In genomic region chr4:107628921-107629411, GRCm38 (mm10) we compare ENCODE assay signal across 15 mouse cellular contexts. TPM values are rescaled to one million over a fixed set of nuclear protein-coding genes. Genes with fewer than 3 reads are reported as not detected.
DNase-seq lines count a peak whose midpoint lies in the region; ATAC-seq and TF ChIP-seq lines count a peak whose summit lies in the region.
"Had no signal": no experiment of that assay in that cellular context is flagged by ENCODE, and none has a peak within 500 bp of the region (broad histone marks: within the 10 kb centered on the region; RNA-seq: fewer than 3 reads in every experiment).

No protein-coding gene starts in this region.

- peak; percentile 44 for DNase-seq in adrenal gland, adult 2 months
- DNase-seq in adrenal gland, adult 18-20 months (ENCODE audit: low spot score in 2 of 2) = no peak
- peak; percentile 17 for DNase-seq in lung, embryonic 14.5 days
- no peak for DNase-seq in lung, adult 2 months
- peak; percentile 49 for DNase-seq in kidney, postnatal 0 days (ENCODE audit: low spot score)
- no peak for DNase-seq in left cerebral cortex, adult 8-10 months (ENCODE audit: low spot score in 2 of 2)
- DNase-seq in forebrain, embryonic 11.5 days (ENCODE audit: low spot score) = no peak
- DNase-seq in left cerebral cortex, adult 2 months (ENCODE audit: extremely low spot score in 1 of 2, low spot score in 2 of 2) = no peak
- DNase-seq: gastrocnemius, postnatal 10 days; lung, adult 18-20 months had no signal

- no peak overlapping the region for H3K4me3 ChIP-seq in lung, embryonic 14.5 days (ENCODE audit: low read depth, low read length)
- no peak overlapping the region for H3K4me3 ChIP-seq in lung, adult 2 months (replicated peaks; ENCODE audit: extremely low read depth, low read depth, low read length)
- no peak overlapping the region for H3K4me3 ChIP-seq in kidney, postnatal 0 days (replicated peaks; ENCODE audit: low read depth, low read length)
- no peak overlapping the region for H3K4me3 ChIP-seq in forebrain, embryonic 11.5 days (ENCODE audit: low read depth, low read length)
- H3K4me3 ChIP-seq in left cerebral cortex, adult 2 months = no peak overlapping the region
- H3K4me3 ChIP-seq: hindbrain, embryonic 13.5 days had no signal

- H3K4me1 ChIP-seq in lung, embryonic 14.5 days (ENCODE audit: insufficient read depth) = no peaks in the 10 kb centered on the region
- no peaks in the 10 kb centered on the region for H3K4me1 ChIP-seq in lung, adult 2 months (ENCODE audit: control insufficient read depth, insufficient read depth, low read length)
- H3K4me1 ChIP-seq in kidney, postnatal 0 days (replicated peaks; ENCODE audit: insufficient read depth, low read length) = peaks cover 7% of the 10 kb centered on the region; the same call in 1 of the 2 replicates
- H3K4me1 ChIP-seq in forebrain, embryonic 11.5 days (replicated peaks; ENCODE audit: control insufficient read depth, insufficient read depth, low read length) = no peaks in the 10 kb centered on the region

- H3K27me3 ChIP-seq in lung, embryonic 14.5 days (ENCODE audit: insufficient read depth, low read length) = no peaks in the 10 kb centered on the region
- H3K27me3 ChIP-seq in kidney, postnatal 0 days (ENCODE audit: insufficient read depth, low read length) = 0 out of 2 replicates have a peak, but pooled peaks cover 2% of the 10 kb centered on the region
- no peaks in the 10 kb centered on the region for H3K27me3 ChIP-seq in forebrain, embryonic 11.5 days (ENCODE audit: control insufficient read depth, insufficient read depth, low read length)

- H3K27ac ChIP-seq in lung, embryonic 14.5 days (ENCODE audit: low read depth) = no peak overlapping the region
- H3K27ac ChIP-seq in kidney, postnatal 0 days = no peak overlapping the region
- H3K27ac ChIP-seq in forebrain, embryonic 11.5 days (ENCODE audit: low read depth, low read length) = no peak overlapping the region
- no peak overlapping the region for H3K27ac ChIP-seq in left cerebral cortex, adult 2 months
- H3K27ac ChIP-seq: hindbrain, embryonic 13.5 days had no signal

- intact Hi-C loops in left cerebral cortex, adult 2 months (cut with DNase I) = no loop called here

- no peak for ATAC-seq in lung, embryonic 14.5 days (ENCODE audit: insufficient read depth)
- no peak for ATAC-seq in kidney, postnatal 0 days (replicated peaks; ENCODE audit: low FRiP score, low read depth)
- no peak for ATAC-seq in forebrain, embryonic 11.5 days (replicated peaks; ENCODE audit: low FRiP score)
- ATAC-seq: forebrain, embryonic 14.5 days had no signal

- no peak for TF ChIP-seq POLR2A in lung, adult 2 months (IDR thresholded peaks at IDR 0.05; ENCODE audit: borderline replicate concordance, extremely low read depth, low read depth, low read length)

- no peak overlapping the region for H3K4me2 ChIP-seq in lung, embryonic 14.5 days
- H3K4me2 ChIP-seq in kidney, postnatal 0 days (ENCODE audit: low read length) = no peak overlapping the region; the same call in 1 of the 2 replicates
- no peak overlapping the region for H3K4me2 ChIP-seq in forebrain, embryonic 11.5 days (ENCODE audit: low read depth, low read length, severe bottlenecking)
- H3K4me2 ChIP-seq: hindbrain, embryonic 13.5 days had no signal

- 24% methylated on average over 17 of the region's 17 CpGs for WGBS in lung, embryonic 14.5 days
- 48% methylated on average over 17 of the region's 17 CpGs for WGBS in lung, adult 2 months
- WGBS in kidney, postnatal 0 days = 45% methylated on average over 17 of the region's 17 CpGs
- WGBS in forebrain, embryonic 11.5 days = 85% methylated on average over 17 of the region's 17 CpGs

- H3K36me3 ChIP-seq in lung, embryonic 14.5 days (ENCODE audit: insufficient read depth) = no peaks in the 10 kb centered on the region
- H3K36me3 ChIP-seq in kidney, postnatal 0 days (ENCODE audit: insufficient read depth, low read length) = no peaks in the 10 kb centered on the region
- H3K36me3 ChIP-seq in forebrain, embryonic 11.5 days (ENCODE audit: control insufficient read depth, insufficient read depth, low read length) = no peaks in the 10 kb centered on the region
- H3K36me3 ChIP-seq: hindbrain, embryonic 13.5 days had no signal

- no peaks in the 10 kb centered on the region for H3K9me3 ChIP-seq in lung, embryonic 14.5 days (ENCODE audit: low read depth, low read length)
- no peaks in the 10 kb centered on the region for H3K9me3 ChIP-seq in kidney, postnatal 0 days (replicated peaks; ENCODE audit: low read length)
- no peaks in the 10 kb centered on the region for H3K9me3 ChIP-seq in forebrain, embryonic 11.5 days (ENCODE audit: control insufficient read depth, low read length)
- H3K9me3 ChIP-seq: hindbrain, embryonic 13.5 days had no signal

- no peak overlapping the region for H3K9ac ChIP-seq in lung, embryonic 14.5 days
- H3K9ac ChIP-seq in kidney, postnatal 0 days (ENCODE audit: low read depth, low read length) = no peak overlapping the region
- H3K9ac ChIP-seq in forebrain, embryonic 11.5 days (ENCODE audit: low read length) = no peak overlapping the region
- H3K9ac ChIP-seq: hindbrain, embryonic 13.5 days had no signal

- TF ChIP-seq CTCF in lung, embryonic 14.5 days (IDR thresholded peaks at IDR 0.05; ENCODE audit: low read depth) = no peak
- no peak for TF ChIP-seq CTCF in lung, adult 2 months (IDR thresholded peaks at IDR 0.05; ENCODE audit: insufficient read depth, low read length)
- TF ChIP-seq CTCF in kidney, postnatal 0 days (IDR thresholded peaks at IDR 0.05; ENCODE audit: low read depth) = no peak
- TF ChIP-seq CTCF in left cerebral cortex, adult 2 months (IDR thresholded peaks at IDR 0.05) = no peak

RNA-seq across cellular contexts. Expression of gene Dmrtb1, which starts 55.1 kb away (rescaled TPM):
- not detected for total RNA-seq in adrenal gland, adult 2 months (2021)
- polyA plus RNA-seq in adrenal gland, adult 2 months (2012; rRNA removed) = not detected in 2 replicates
- total RNA-seq in adrenal gland, adult 18-20 months (2021) = not detected
- polyA plus RNA-seq in lung, embryonic 14.5 days (2014; fragmentation: Nextera tagmentation; extraction: Ambion mirVana) = not detected in 2 replicates
- 0.12 TPM in 1 of 2 replicates, not detected in the other for polyA plus RNA-seq in lung, adult 2 months (2012; rRNA removed)
- polyA plus RNA-seq in kidney, postnatal 0 days (2015; fragmentation: Nextera tagmentation; extraction: Ambion mirVana) = not detected in 2 replicates
- 1 to 10 TPM in 1 of 4 experiments, under 1 TPM in 3; 0.27 to 1.0 (median 0.62) TPM for total RNA-seq in left cerebral cortex, adult 8-10 months (2022)
- 6.0 and 7.4 TPM in 2 replicates for polyA plus RNA-seq in forebrain, embryonic 11.5 days (2014; fragmentation: Nextera tagmentation; extraction: Ambion mirVana)
- total RNA-seq in left cerebral cortex, adult 2 months (2021) = under 1 TPM; 0.27 to 0.44 TPM
- total RNA-seq: gastrocnemius, postnatal 10 days; megakaryocyte-erythroid progenitor cell, adult 5-6 weeks had no signal
- polyA plus RNA-seq: small intestine, adult 2 months; stomach, embryonic 16.5 days had no signal

Comparison
In these comparisons a context has a peak if more than half of its experiments do, and no peak if none do; other contexts are left out.
1. DNase-seq: peak in adrenal gland, adult 2 months (single experiment), lung, embryonic 14.5 days (single experiment) and kidney, postnatal 0 days (single experiment); none in adrenal gland, adult 18-20 months (0 of 2), lung, adult 2 months (single experiment), left cerebral cortex, adult 8-10 months (0 of 2), forebrain, embryonic 11.5 days (single experiment) and left cerebral cortex, adult 2 months (0 of 2).